Mouse (Mus musculus) limb, embryonic 15.5 days (tissue): ENCODE measurements around the gene Zbtb39. TPM values are rescaled to one million over a fixed set of nuclear protein-coding genes. Genes with fewer than 3 reads are reported as not detected.

Source experiments
- ATAC-seq: fragments of 200-750 bp; cut with Nextera tagmentation; 2 replicates; pipeline ENCODE4 v1.8.0; 2017; ENCODE audit warnings: low read depth, moderate TSS enrichment; ENCODE audit not compliant: insufficient number of reproducible peaks, low FRiP score, low TSS enrichment
- H3K27ac ChIP-seq: fragments of 300-500 bp; sonication (generic); 2 replicates; pipeline ENCODE4 v1.5.1; 2015; ENCODE audit warnings: moderate library complexity, mild to moderate bottlenecking, inconsistent platforms
- H3K27me3 ChIP-seq: fragments of 300-500 bp; sonication (generic); 2 replicates; pipeline ENCODE4 v1.6.1; 2015; ENCODE audit warnings: inconsistent platforms
- H3K36me3 ChIP-seq: fragments of 300-500 bp; sonication (generic); 2 replicates; pipeline ENCODE4 v1.6.1; 2015; ENCODE audit warnings: inconsistent platforms
- H3K4me1 ChIP-seq: fragments of 300-500 bp; sonication (generic); 2 replicates; pipeline ENCODE4 v1.6.1; 2015; ENCODE audit warnings: inconsistent platforms
- H3K4me2 ChIP-seq: fragments of 300-500 bp; sonication (generic); 2 replicates; pipeline ENCODE4 v1.6.1; 2015; ENCODE audit warnings: mild to moderate bottlenecking, inconsistent platforms
- H3K4me3 ChIP-seq: fragments of 300-500 bp; sonication (generic); 2 replicates; pipeline ENCODE4 v1.5.1; 2015; ENCODE audit warnings: mild to moderate bottlenecking, inconsistent platforms
- H3K9ac ChIP-seq: fragments of 300-500 bp; sonication (generic); 2 replicates; pipeline ENCODE4 v1.6.1; 2015; ENCODE audit warnings: inconsistent platforms
- H3K9me3 ChIP-seq: fragments of 300-500 bp; sonication (generic); 2 replicates; pipeline ENCODE4 v1.6.1; 2016; ENCODE audit warnings: inconsistent platforms
- WGBS: fragments of 180-500 bp; shearing (Covaris S2); methylation state at CpG from one replicate; pipeline ENCODE4 v1.1.7; 2015; 5-methylcytosine and 5-hydroxymethylcytosine counted together
- polyA plus RNA-seq: library from polyadenylated mRNA; unstranded; fragments of >200 nt; fragmentation: Nextera tagmentation; extraction: Ambion mirVana; gene quantifications from 2 replicates; pipeline ENCODE4 v1.2.1, GENCODE M21; 2015

The Zbtb39 gene
- polyA plus RNA-seq, 1 experiment from 2014 or later: 2.4 TPM

GRCm38 (mm10) chr10:127738151-127738882 lies 1.0 kb upstream of the Zbtb39 start:
- Histone ChIP-seq H3K9me3 (no peaks in the 10 kb centered on the region), H3K36me3 (peaks cover 22% of the 10 kb centered on the region), H3K4me1 (peaks cover 22% of the 10 kb centered on the region), H3K4me2 (no peak overlapping the region; the same call in 1 of the 2 replicates), H3K27ac (no peak overlapping the region), H3K9ac (no peak overlapping the region), H3K27me3 (no peaks in the 10 kb centered on the region), H3K4me3 (peak overlapping the region; percentile 98; the same call in 1 of the 2 replicates)
- ATAC-seq: no peak
- WGBS: 41% methylated on average over 13 of the region's 13 CpGs

- no peaks in the 10 kb centered on the region for H3K27me3 ChIP-seq
- H3K9ac ChIP-seq: peak overlapping the region; percentile 92
- peak overlapping the region; percentile 68 for H3K4me2 ChIP-seq
- peak overlapping the region; percentile 98 for H3K4me3 ChIP-seq
- ATAC-seq: no peak
- WGBS: under 1% methylated on average over 55 of the region's 55 CpGs
- H3K4me1 ChIP-seq: peaks cover 22% of the 10 kb centered on the region
- H3K36me3 ChIP-seq: peaks cover 36% of the 10 kb centered on the region
- H3K27ac ChIP-seq: peak overlapping the region; percentile 85
- no peaks in the 10 kb centered on the region for H3K9me3 ChIP-seq
Observed at GRCm38 (mm10) chr10:127739661-127740161, 373 bp downstream of the Zbtb39 start.

GRCm38 (mm10) chr10:127744661-127745060 lies 5.3 kb downstream of the Zbtb39 start:
- peaks cover 66% of the 10 kb centered on the region for H3K36me3 ChIP-seq
- H3K9me3 ChIP-seq: no peaks in the 10 kb centered on the region
- no peak overlapping the region for H3K4me3 ChIP-seq
- 60% methylated on average over 5 of the region's 5 CpGs for WGBS
- ATAC-seq: no peak
- no peaks in the 10 kb centered on the region for H3K27me3 ChIP-seq
- H3K4me2 ChIP-seq: no peak overlapping the region
- H3K4me1 ChIP-seq: peaks cover 19% of the 10 kb centered on the region
- H3K27ac ChIP-seq: no peak overlapping the region
- H3K9ac ChIP-seq: no peak overlapping the region

GRCm38 (mm10) chr10:127745886-127746285 lies 6.5 kb downstream of the Zbtb39 start:
- WGBS: 70% methylated on average over 5 of the region's 5 CpGs
- Histone ChIP-seq H3K4me3 (no peak overlapping the region), H3K4me1 (peaks cover 9% of the 10 kb centered on the region), H3K36me3 (peaks cover 66% of the 10 kb centered on the region), H3K9me3 (no peaks in the 10 kb centered on the region), H3K9ac (no peak overlapping the region), H3K4me2 (no peak overlapping the region), H3K27ac (no peak overlapping the region), H3K27me3 (no peaks in the 10 kb centered on the region)
- no peak for ATAC-seq

GRCm38 (mm10) chr10:127747254-127747653 lies 7.9 kb downstream of the Zbtb39 start:
- no peak overlapping the region for H3K27ac ChIP-seq
- no peak overlapping the region for H3K4me2 ChIP-seq
- no peak for ATAC-seq
- 82% methylated on average over 8 of the region's 8 CpGs for WGBS
- H3K36me3 ChIP-seq: peaks cover 55% of the 10 kb centered on the region
- peaks cover 7% of the 10 kb centered on the region; the same call in 1 of the 2 replicates for H3K4me1 ChIP-seq
- no peak overlapping the region for H3K9ac ChIP-seq
- no peaks in the 10 kb centered on the region for H3K27me3 ChIP-seq
- H3K9me3 ChIP-seq: no peaks in the 10 kb centered on the region
- no peak overlapping the region for H3K4me3 ChIP-seq

GRCm38 (mm10) chr10:127748847-127749612 lies 9.7 kb downstream of the Zbtb39 start:
- no peak overlapping the region for H3K4me2 ChIP-seq
- H3K27ac ChIP-seq: no peak overlapping the region
- H3K9ac ChIP-seq: no peak overlapping the region
- ATAC-seq: no peak
- H3K4me3 ChIP-seq: no peak overlapping the region
- peaks cover 37% of the 10 kb centered on the region for H3K36me3 ChIP-seq
- H3K4me1 ChIP-seq: peaks cover 7% of the 10 kb centered on the region; the same call in 1 of the 2 replicates
- H3K27me3 ChIP-seq: no peaks in the 10 kb centered on the region
- 10% methylated on average over 7 of the region's 8 CpGs for WGBS
- no peaks in the 10 kb centered on the region for H3K9me3 ChIP-seq

- Histone ChIP-seq H3K4me3 (no peak overlapping the region), H3K4me1 (peaks cover 7% of the 10 kb centered on the region; the same call in 1 of the 2 replicates), H3K36me3 (peaks cover 25% of the 10 kb centered on the region), H3K4me2 (peak overlapping the region; percentile 25; the same call in 1 of the 2 replicates), H3K9ac (no peak overlapping the region), H3K9me3 (no peaks in the 10 kb centered on the region), H3K27me3 (no peaks in the 10 kb centered on the region), H3K27ac (no peak overlapping the region)
- WGBS: 55% methylated on average over 24 of the region's 24 CpGs
- ATAC-seq: no peak
Observed at GRCm38 (mm10) chr10:127750136-127750777, 10.9 kb downstream of the Zbtb39 start.

GRCm38 (mm10) chr10:127751548-127751947 lies 12.2 kb downstream of the Zbtb39 start, which contains the start of gene Gpr182:
Gpr182 (minus strand) TSS chr10:127751732.
- ATAC-seq: no peak
- WGBS: 42% methylated on average over 8 of the region's 8 CpGs
- Histone ChIP-seq H3K36me3 (peaks cover 14% of the 10 kb centered on the region), H3K4me3 (no peak within 1 kb of the TSS), H3K27ac (no peak within 1 kb of the TSS), H3K9me3 (no peaks in the 10 kb centered on the region), H3K27me3 (no peaks in the 10 kb centered on the region), H3K4me2 (0 out of 2 replicates have a peak within 1 kb of the TSS, but pooled peaks have one; percentile 25), H3K4me1 (peaks cover 11% of the 10 kb centered on the region; the same call in 1 of the 2 replicates), H3K9ac (no peak within 1 kb of the TSS)

GRCm38 (mm10) chr10:127754566-127755166 lies 15.3 kb downstream of the Zbtb39 start:
- Histone ChIP-seq H3K9ac (no peak overlapping the region), H3K9me3 (no peaks in the 10 kb centered on the region), H3K4me2 (no peak overlapping the region), H3K4me3 (no peak overlapping the region), H3K36me3 (no peaks in the 10 kb centered on the region), H3K27ac (no peak overlapping the region), H3K27me3 (no peaks in the 10 kb centered on the region), H3K4me1 (peaks cover 5% of the 10 kb centered on the region; the same call in 1 of the 2 replicates)
- 61% methylated on average over 6 of the region's 6 CpGs for WGBS
- no peak for ATAC-seq

- 68% methylated on average over 3 of the region's 3 CpGs for WGBS
- no peak overlapping the region for H3K9ac ChIP-seq
- ATAC-seq: no peak
- H3K4me3 ChIP-seq: no peak overlapping the region
- H3K27ac ChIP-seq: no peak overlapping the region
- H3K4me1 ChIP-seq: peaks cover 5% of the 10 kb centered on the region; the same call in 1 of the 2 replicates
- H3K36me3 ChIP-seq: no peaks in the 10 kb centered on the region
- H3K27me3 ChIP-seq: no peaks in the 10 kb centered on the region
- no peaks in the 10 kb centered on the region for H3K9me3 ChIP-seq
- no peak overlapping the region for H3K4me2 ChIP-seq
Observed at GRCm38 (mm10) chr10:127755246-127755645, 15.9 kb downstream of the Zbtb39 start.

GRCm38 (mm10) chr10:127755770-127756468 lies 16.6 kb downstream of the Zbtb39 start:
- Histone ChIP-seq H3K4me3 (peak overlapping the region; percentile 7; the same call in 1 of the 2 replicates), H3K4me2 (peak overlapping the region; percentile 34), H3K27me3 (no peaks in the 10 kb centered on the region), H3K9ac (no peak overlapping the region), H3K4me1 (peaks cover 5% of the 10 kb centered on the region; the same call in 1 of the 2 replicates), H3K27ac (no peak overlapping the region), H3K36me3 (no peaks in the 10 kb centered on the region), H3K9me3 (no peaks in the 10 kb centered on the region)
- ATAC-seq: no peak
- WGBS: 45% methylated on average over 15 of the region's 18 CpGs
